Mouse (Mus musculus) liver, embryonic 15.5 days (tissue): Measurements from ENCODE around the gene Mif. TPM values are rescaled to one million over a fixed set of nuclear protein-coding genes. Genes with fewer than 3 reads are reported as not detected.
"Not testable (repeated sequence)": the region's sequence is repeated elsewhere in the genome, so short reads cannot be mapped to it uniquely, and the experiment has no call there.

ENCODE experiments used
- ATAC-seq: fragments of 200-750 bp; cut with Nextera tagmentation; 2 replicates; pipeline ENCODE4 v1.8.0; 2017; ENCODE audit warnings: moderate number of reproducible peaks, mild to moderate bottlenecking, moderate library complexity; ENCODE audit not compliant: insufficient read depth
- H3K27ac ChIP-seq: fragments of 300-500 bp; sonication (generic); replicated peaks from 2 replicates; pipeline ENCODE4 v1.5.1; 2015; ENCODE audit warnings: mild to moderate bottlenecking, inconsistent platforms
- H3K27me3 ChIP-seq: fragments of 300-500 bp; sonication (generic); 2 replicates; pipeline ENCODE4 v1.6.1; 2015; ENCODE audit warnings: mild to moderate bottlenecking, inconsistent platforms
- H3K36me3 ChIP-seq: fragments of 300-500 bp; sonication (generic); replicated peaks from 2 replicates; pipeline ENCODE4 v1.6.1; 2015; ENCODE audit warnings: moderate library complexity, mild to moderate bottlenecking, inconsistent platforms
- H3K4me1 ChIP-seq: fragments of 300-500 bp; sonication (generic); replicated peaks from 2 replicates; pipeline ENCODE4 v1.6.1; 2015; ENCODE audit warnings: inconsistent platforms
- H3K4me2 ChIP-seq: fragments of 300-500 bp; sonication (generic); 2 replicates; pipeline ENCODE4 v1.6.1; 2015; ENCODE audit warnings: moderate library complexity, mild to moderate bottlenecking, inconsistent platforms
- H3K4me3 ChIP-seq: fragments of 300-500 bp; sonication (generic); replicated peaks from 2 replicates; pipeline ENCODE4 v1.5.1; 2015; ENCODE audit warnings: mild to moderate bottlenecking, inconsistent platforms
- H3K9ac ChIP-seq: fragments of 300-500 bp; sonication (generic); 2 replicates; pipeline ENCODE4 v1.6.1; 2015; ENCODE audit warnings: moderate library complexity, mild to moderate bottlenecking, inconsistent platforms
- H3K9me3 ChIP-seq: fragments of 300-500 bp; sonication (generic); replicated peaks from 2 replicates; pipeline ENCODE4 v1.6.1; 2016; ENCODE audit warnings: inconsistent platforms
- WGBS: fragments of 180-500 bp; shearing (Covaris S2); methylation state at CpG from one replicate; pipeline ENCODE4 v1.1.7; 2015; ENCODE audit warnings: mixed read lengths; ENCODE audit not compliant: insufficient replicate concordance; 5-methylcytosine and 5-hydroxymethylcytosine counted together
- polyA plus RNA-seq: library from polyadenylated mRNA; unstranded; fragments of >200 nt; fragmentation: Nextera tagmentation; extraction: Ambion mirVana; gene quantifications from 2 replicates; pipeline ENCODE4 v1.2.1, GENCODE M21; 2015

The Mif gene
- polyA plus RNA-seq, 1 experiment from 2014 or later = 755 TPM

DNA sequence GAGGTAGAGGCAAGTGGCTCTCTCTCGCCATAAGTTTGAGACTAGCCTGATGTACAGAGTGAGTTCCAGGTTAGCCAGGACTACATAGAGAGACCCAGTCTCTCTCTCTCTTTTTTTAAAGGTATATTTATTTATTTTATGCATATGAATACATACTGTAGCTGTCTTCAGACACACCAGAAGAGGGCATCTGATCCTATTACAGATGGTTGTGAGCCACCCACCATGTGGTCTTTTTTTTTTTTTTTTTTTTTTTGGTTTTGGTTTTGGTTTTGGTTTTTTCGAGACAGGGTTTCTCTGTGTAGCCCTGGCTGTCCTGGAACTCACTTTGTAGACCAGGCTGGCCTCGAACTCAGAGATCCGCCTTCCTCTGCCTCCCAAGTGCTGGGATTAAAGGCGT lies 27.5 kb upstream of the Mif start:
- H3K4me2 ChIP-seq, H3K9ac ChIP-seq, H3K4me1 ChIP-seq, H3K36me3 ChIP-seq, H3K4me3 ChIP-seq, H3K27ac ChIP-seq, H3K9me3 ChIP-seq, ATAC-seq: not testable (repeated sequence)
- WGBS = 58% methylated on average over 5 of the region's 5 CpGs
- peaks cover 18% of the 10 kb centered on the region for H3K27me3 ChIP-seq

DNA sequence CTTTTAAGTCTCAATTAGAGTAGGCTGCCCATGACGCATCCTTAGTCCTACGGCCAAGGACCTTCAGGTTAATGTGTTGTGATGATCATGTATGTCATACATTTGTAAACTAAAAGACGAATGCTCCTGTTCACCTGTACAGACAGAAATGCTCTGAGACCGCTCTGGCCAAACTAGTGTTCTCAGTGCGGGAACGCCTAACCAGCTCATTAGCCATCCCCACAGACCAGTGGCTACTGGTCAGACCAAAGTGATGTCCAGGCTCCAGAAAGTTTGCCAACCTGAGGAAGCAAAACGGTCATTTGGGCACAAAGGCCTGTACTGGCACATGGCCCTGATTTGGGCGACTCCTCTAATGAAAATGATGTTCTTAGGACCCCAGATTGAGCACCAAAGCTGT lies 24.7 kb upstream of the Mif start:
- H3K27me3 ChIP-seq = peaks cover 27% of the 10 kb centered on the region
- no peaks in the 10 kb centered on the region for H3K4me1 ChIP-seq
- ATAC-seq = no peak
- H3K27ac ChIP-seq = no peak overlapping the region
- H3K9me3 ChIP-seq = no peaks in the 10 kb centered on the region
- H3K36me3 ChIP-seq = no peaks in the 10 kb centered on the region
- no peak overlapping the region for H3K9ac ChIP-seq
- H3K4me2 ChIP-seq = no peak overlapping the region
- WGBS = 72% methylated on average over 8 of the region's 8 CpGs
- no peak overlapping the region for H3K4me3 ChIP-seq

DNA sequence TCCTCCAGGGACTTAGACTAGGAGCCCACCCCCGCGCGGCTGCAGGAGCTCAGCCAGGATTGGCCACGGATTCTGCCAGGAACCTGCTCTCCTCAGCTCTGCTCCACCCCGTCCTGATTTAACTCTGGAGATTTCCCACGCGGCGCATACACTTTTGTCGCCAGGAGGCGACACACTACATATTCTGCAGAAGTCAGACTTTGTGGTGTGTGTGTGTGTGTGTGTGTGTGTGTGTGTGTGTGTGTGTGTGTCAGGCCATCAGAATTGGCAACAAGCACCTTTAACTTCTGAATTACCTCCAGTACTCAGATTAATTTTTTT lies 23.2 kb upstream of the Mif start:
- Histone ChIP-seq H3K4me1 (no peaks in the 10 kb centered on the region), H3K9me3 (no peaks in the 10 kb centered on the region), H3K27me3 (peaks cover 23% of the 10 kb centered on the region), H3K4me3 (no peak overlapping the region), H3K4me2 (peak overlapping the region; percentile 35), H3K9ac (no peak overlapping the region), H3K27ac (peak overlapping the region; percentile 72; the same call in 1 of the 2 replicates), H3K36me3 (no peaks in the 10 kb centered on the region)
- peak; percentile 56 for ATAC-seq
- under 1% methylated on average over 10 of the region's 10 CpGs for WGBS

DNA sequence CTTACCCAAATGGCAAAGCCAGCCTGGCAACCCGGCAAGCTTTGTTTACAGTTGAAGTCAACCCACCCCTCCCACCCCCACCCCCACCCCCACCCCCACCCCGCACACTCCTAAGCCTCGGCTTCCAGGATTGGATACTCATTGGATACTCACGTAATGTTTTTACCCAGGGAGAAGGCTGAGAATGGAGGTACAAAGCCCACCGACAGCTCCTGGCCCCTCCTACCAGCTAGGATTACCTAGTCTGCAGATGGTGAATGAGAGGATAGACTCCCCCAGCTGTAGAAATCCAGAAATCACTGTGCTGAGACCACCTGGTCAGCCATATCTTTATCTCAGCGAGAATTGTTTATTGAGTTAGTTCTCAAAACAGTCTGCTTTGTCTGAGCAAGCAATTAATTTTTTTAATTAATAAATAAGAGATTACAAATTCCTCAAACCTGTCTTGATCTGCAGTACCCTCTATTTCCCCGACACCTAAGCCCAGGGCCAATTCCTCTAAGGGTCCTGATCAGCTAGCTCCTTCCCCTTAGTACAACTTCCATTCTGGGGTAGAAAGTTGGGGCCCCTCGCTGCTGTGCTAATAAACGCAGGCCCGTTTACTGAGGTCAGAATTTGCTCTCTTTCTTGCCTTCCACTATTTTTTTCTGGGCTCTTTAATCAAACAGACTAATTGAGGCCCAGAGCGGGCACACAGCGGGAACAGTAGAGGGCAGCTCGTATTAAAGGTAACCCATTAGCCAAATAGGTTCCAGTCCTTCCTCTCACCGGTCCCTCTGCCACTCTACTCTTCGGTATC lies 22.6 kb upstream of the Mif start:
- no peaks in the 10 kb centered on the region for H3K9me3 ChIP-seq
- H3K9ac ChIP-seq = no peak overlapping the region
- H3K4me2 ChIP-seq = peak overlapping the region; percentile 35
- H3K36me3 ChIP-seq = no peaks in the 10 kb centered on the region
- peak; percentile 71 for ATAC-seq
- peaks cover 23% of the 10 kb centered on the region for H3K27me3 ChIP-seq
- H3K4me3 ChIP-seq = no peak overlapping the region
- no peaks in the 10 kb centered on the region for H3K4me1 ChIP-seq
- WGBS = 14% methylated on average over 15 of the region's 15 CpGs
- peak overlapping the region; percentile 72; the same call in 1 of the 2 replicates for H3K27ac ChIP-seq

DNA sequence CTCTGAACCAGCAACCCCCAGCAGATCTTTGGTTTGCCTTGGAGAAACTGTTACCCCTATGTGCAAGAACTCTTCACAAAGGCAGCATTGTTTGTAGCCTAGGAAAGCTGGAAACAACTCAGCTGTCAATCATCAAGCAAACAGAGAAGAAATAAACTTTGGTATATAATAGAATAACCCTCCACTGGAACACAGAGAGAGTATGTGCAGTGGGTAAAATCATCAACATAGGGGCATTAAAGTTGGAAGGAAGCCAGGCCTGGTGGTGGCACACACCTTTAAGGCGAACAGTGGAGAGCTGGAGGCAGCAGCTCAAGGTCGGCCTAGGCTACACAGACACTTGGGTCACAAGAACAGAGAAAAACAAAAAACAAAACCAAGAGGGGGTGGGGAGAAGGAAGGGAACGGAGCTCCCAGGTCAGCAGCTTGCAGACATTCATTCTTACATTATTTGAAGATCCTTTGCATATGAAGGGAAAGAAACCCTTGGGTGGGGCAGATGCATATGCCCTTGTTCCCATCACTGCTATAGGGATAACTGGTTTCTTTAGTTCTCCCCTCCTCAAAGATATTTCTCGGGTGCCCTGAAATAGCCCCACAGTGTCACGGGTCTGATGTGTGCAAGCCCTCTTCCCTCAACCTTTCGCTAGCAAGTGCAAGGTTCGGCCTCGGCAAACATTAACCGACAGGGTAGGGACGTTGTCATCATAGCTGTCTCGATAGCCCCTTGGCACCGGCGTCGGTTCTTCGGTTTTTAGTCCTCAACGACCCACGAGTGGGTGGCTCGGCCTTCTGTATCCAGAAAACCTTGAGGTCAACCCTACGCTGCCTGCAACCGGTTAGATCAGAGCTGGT lies 21.8 kb upstream of the Mif start:
- no peaks in the 10 kb centered on the region for H3K9me3 ChIP-seq
- no peak overlapping the region for H3K4me3 ChIP-seq
- H3K36me3 ChIP-seq = no peaks in the 10 kb centered on the region
- no peak overlapping the region for H3K4me2 ChIP-seq
- no peak overlapping the region for H3K9ac ChIP-seq
- ATAC-seq = peak; percentile 72
- H3K4me1 ChIP-seq = no peaks in the 10 kb centered on the region
- peak overlapping the region; percentile 72 for H3K27ac ChIP-seq
- WGBS = 31% methylated on average over 20 of the region's 20 CpGs
- peaks cover 23% of the 10 kb centered on the region for H3K27me3 ChIP-seq

DNA sequence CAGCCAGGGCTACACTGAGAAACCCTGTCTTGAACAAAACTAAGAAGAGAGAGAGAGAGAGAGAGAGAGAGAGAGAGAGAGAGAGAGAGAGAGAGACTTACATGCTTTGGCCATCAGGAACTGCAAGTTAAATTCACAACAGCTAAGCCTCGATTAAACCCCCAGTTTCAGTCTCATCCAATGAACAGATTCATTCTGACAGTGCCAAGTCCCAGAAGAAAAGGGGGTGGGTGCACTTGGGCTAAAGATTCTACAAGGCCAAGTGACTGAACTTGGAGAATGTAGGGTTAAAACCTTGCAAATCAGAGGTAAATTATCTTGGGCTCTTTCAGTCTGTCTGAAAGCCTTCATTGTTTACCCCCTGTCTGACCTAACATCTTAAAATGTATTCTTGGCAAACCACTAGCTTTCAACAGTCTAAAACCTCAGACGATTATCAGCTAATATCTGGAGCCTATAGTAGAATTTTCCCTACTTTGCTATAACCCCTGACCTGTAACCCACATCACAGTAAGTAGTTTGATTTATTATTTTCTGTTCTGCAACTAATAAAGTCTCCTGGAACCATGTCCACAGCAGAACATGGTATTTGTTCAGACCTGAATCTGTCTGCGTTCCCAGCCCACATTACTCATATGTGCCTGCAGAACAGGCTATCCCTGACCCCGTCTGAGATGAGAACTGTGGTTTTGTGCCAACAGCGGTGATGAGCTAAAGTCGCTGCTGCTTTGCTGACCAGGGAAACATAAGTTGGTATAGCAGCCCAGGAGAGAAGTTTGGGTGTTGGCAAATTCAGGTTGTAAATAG lies 20.9 kb upstream of the Mif start:
- Histone ChIP-seq H3K4me2 (no peak overlapping the region), H3K9ac (no peak overlapping the region), H3K4me3 (no peak overlapping the region), H3K4me1 (no peaks in the 10 kb centered on the region), H3K36me3 (no peaks in the 10 kb centered on the region), H3K27ac (no peak overlapping the region; the same call in 1 of the 2 replicates), H3K9me3 (no peaks in the 10 kb centered on the region), H3K27me3 (peaks cover 23% of the 10 kb centered on the region)
- WGBS = 48% methylated on average over 6 of the region's 6 CpGs
- no peak for ATAC-seq

DNA sequence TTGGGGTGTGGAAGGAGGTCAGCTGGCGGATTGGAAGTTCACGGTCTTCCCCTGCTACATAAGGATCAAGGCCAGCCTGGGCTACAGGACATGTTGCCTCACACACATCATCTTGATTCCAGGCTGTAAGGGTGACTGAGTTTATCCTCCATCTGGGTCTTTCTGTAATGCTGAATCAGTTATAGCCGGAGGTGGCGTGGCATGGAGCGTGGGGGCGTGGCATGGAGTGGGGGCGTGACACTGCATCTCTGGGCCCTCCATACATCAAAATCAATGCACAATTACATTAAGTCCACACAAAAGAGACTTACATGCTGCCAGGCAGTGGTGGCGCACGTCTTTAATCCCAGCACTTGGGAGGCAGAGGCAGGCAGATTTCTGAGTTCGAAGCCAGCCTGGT lies 20.3 kb upstream of the Mif start:
- Histone ChIP-seq H3K36me3 (no peaks in the 10 kb centered on the region), H3K4me2 (no peak overlapping the region), H3K9me3 (no peaks in the 10 kb centered on the region), H3K27me3 (peaks cover 23% of the 10 kb centered on the region), H3K27ac (no peak overlapping the region), H3K4me3 (no peak overlapping the region), H3K9ac (no peak overlapping the region), H3K4me1 (no peaks in the 10 kb centered on the region)
- no peak for ATAC-seq
- 75% methylated on average over 10 of the region's 10 CpGs for WGBS

DNA sequence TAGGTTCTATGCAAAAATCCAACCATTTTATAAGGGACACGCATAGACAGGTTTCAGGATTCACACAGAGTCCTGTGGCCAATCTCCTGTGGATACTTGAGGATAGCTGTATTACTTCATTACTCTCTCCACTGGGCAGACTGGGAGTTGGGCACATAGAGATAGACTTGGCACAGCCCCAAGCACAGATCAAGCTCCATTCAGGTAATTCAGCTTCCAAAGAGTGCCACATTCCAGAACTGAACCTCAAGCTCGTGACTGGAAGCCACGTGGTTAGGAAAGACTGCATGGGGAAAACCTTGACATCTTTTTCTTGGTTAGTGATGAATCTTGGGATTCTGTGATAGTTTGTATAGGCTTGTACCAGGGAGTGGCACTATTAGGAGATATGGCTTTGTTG lies 18.8 kb upstream of the Mif start:
- H3K9ac ChIP-seq = no peak overlapping the region
- no peak overlapping the region for H3K4me2 ChIP-seq

DNA sequence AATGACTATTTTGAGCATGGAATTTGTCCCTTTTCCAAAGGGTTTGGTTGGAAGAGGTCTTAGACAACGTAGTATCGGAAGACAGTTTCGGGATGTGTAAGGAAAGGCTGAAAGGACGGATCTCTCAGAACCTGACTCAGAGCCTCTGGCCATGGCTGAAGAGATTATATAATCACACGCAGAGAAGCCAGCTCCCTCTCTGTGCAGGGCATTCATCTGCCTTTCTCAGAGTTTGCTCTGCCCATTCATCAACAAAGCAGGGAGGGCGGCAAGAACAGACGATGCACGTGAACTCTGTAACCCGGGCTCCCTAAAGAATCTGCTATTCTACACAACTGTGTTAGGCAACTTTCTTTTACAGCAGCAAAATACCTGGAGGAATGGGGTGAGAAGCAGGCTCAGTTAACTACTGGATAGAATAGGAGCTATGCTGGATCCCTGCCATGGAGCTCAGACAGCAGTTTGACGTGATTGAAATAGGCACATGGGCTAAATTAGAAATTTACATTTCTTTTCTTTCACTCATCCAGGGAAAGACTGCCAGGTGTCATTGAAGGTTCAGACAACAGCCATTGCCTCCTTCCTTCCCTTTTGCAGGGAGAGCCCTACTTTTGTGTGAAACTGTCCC lies 13.6 kb upstream of the Mif start:
- 55% methylated on average over 10 of the region's 10 CpGs for WGBS
- no peaks in the 10 kb centered on the region for H3K9me3 ChIP-seq
- H3K9ac ChIP-seq = no peak overlapping the region
- no peaks in the 10 kb centered on the region for H3K36me3 ChIP-seq
- 0 out of 2 replicates have a peak, but pooled peaks cover 10% of the 10 kb centered on the region for H3K27me3 ChIP-seq
- peaks cover 17% of the 10 kb centered on the region for H3K4me1 ChIP-seq
- H3K4me3 ChIP-seq = no peak overlapping the region
- H3K27ac ChIP-seq = no peak overlapping the region
- peak overlapping the region; percentile 72 for H3K4me2 ChIP-seq
- ATAC-seq = no peak

More for the DNA sequence above, 18.8 kb upstream of the Mif start:
- no peaks in the 10 kb centered on the region for H3K4me1 ChIP-seq
- WGBS = 58% methylated on average over 3 of the region's 3 CpGs
- H3K27me3 ChIP-seq = peaks cover 16% of the 10 kb centered on the region
- H3K9me3 ChIP-seq = no peaks in the 10 kb centered on the region
- no peak for ATAC-seq
- no peak overlapping the region for H3K4me3 ChIP-seq
- no peaks in the 10 kb centered on the region for H3K36me3 ChIP-seq
- no peak overlapping the region for H3K27ac ChIP-seq

DNA sequence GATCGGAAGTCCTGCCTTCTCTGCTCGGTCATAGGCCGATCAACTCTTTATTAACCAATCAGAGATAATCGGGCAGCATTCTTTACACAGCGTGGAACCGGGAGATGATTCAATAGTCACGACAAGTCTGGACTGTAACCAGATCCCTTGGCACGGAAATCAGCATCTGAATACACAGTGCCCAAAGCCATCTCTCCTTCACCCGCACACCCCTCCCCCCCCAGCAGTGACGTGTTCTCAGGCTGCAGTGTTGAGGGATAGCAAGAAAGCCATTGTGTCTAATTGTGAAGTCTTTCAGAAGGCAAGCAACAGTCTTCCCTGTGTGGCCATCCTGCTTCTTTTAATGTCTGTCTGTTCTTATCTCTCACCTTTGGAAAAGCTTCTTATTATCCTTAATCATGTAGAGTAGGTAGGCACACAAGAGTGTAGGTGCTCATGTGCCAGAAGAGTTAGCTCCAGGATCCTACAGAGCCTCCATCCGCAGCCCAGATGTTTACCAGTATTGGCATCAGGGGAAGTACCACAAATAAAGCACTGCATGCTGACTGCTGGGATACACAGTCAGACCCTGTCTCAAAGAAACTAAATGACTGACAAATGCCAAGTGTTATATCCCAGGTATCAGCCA lies 13.0 kb upstream of the Mif start:
- Histone ChIP-seq H3K36me3 (no peaks in the 10 kb centered on the region), H3K27me3 (0 out of 2 replicates have a peak, but pooled peaks cover 13% of the 10 kb centered on the region), H3K4me1 (peaks cover 17% of the 10 kb centered on the region), H3K4me2 (peak overlapping the region; percentile 72), H3K9me3 (no peaks in the 10 kb centered on the region), H3K27ac (no peak overlapping the region), H3K4me3 (peak overlapping the region; percentile 49), H3K9ac (peak overlapping the region; percentile 19; the same call in 1 of the 2 replicates)
- peak; percentile 78 for ATAC-seq
- 5% methylated on average over 11 of the region's 11 CpGs for WGBS
